23 mouse cellular contexts compared by ENCODE assay signal in genomic region chr4:9106778-9107177, GRCm38 (mm10).
DNase-seq lines count a peak whose midpoint lies in the region; ATAC-seq and TF ChIP-seq lines count a peak whose summit lies in the region.
"Had no signal": no experiment of that assay in that cellular context is flagged by ENCODE, and none has a peak within 500 bp of the region (broad histone marks: within the 10 kb centered on the region; RNA-seq: fewer than 3 reads in every experiment).

No protein-coding gene starts in this region.

- no peak for TF ChIP-seq CTCF in cerebellum, adult 2 months (IDR thresholded peaks at IDR 0.05; ENCODE audit: borderline replicate concordance, insufficient read depth, low read depth, low read length)
- TF ChIP-seq CTCF in layer of hippocampus, adult 2 months (conservative IDR thresholded peaks at IDR 0.05), result no peak

- 0 out of 2 replicates have a peak overlapping the region, but pooled peaks have one; percentile 12 for H3K27ac ChIP-seq in heart, embryonic 15.5 days
- H3K27ac ChIP-seq in cerebellum, adult 2 months (ENCODE audit: insufficient read depth, low read length), result peak overlapping the region; percentile 96
- no peak overlapping the region for H3K27ac ChIP-seq in layer of hippocampus, adult 2 months
- H3K27ac ChIP-seq: forebrain, embryonic 13.5 days; kidney, postnatal 0 days; liver, embryonic 14.5 days had no signal

- TF ChIP-seq POLR2A in cerebellum, adult 2 months (IDR thresholded peaks at IDR 0.05; ENCODE audit: borderline replicate concordance, insufficient read depth, low read length), result no peak

- 82% methylated on average over 9 of the region's 9 CpGs for WGBS in heart, embryonic 15.5 days
- WGBS in cerebellum, adult 2 months, result 40% methylated on average over 9 of the region's 9 CpGs

- 0 out of 2 replicates have a peak, but pooled peaks cover 2% of the 10 kb centered on the region for H3K4me1 ChIP-seq in heart, embryonic 15.5 days (replicated peaks)
- peaks cover 16% of the 10 kb centered on the region for H3K4me1 ChIP-seq in cerebellum, adult 2 months (ENCODE audit: control insufficient read depth, insufficient read depth, low read length)
- H3K4me1 ChIP-seq: forebrain, embryonic 13.5 days; heart, embryonic 12.5 days; stomach, embryonic 15.5 days had no signal

- H3K9ac ChIP-seq in heart, embryonic 15.5 days, result no peak overlapping the region
- H3K9ac ChIP-seq: forebrain, embryonic 13.5 days; heart, embryonic 12.5 days; liver, embryonic 14.5 days; stomach, embryonic 15.5 days had no signal

- intact Hi-C loops in left cerebral cortex, postnatal 25 days (cut with DNase I), result no loop called here

- H3K27me3 ChIP-seq in heart, embryonic 15.5 days, result no peaks in the 10 kb centered on the region
- no peaks in the 10 kb centered on the region for H3K27me3 ChIP-seq in cerebellum, adult 2 months (ENCODE audit: control insufficient read depth, insufficient read depth, low read length)
- H3K27me3 ChIP-seq: forebrain, embryonic 13.5 days; stomach, embryonic 15.5 days had no signal

- no peak overlapping the region for H3K4me3 ChIP-seq in heart, embryonic 15.5 days
- H3K4me3 ChIP-seq in cerebellum, adult 2 months (replicated peaks; ENCODE audit: insufficient read depth, low read depth, low read length), result no peak overlapping the region
- H3K4me3 ChIP-seq in layer of hippocampus, adult 2 months, result no peak overlapping the region
- H3K4me3 ChIP-seq: forebrain, embryonic 13.5 days; heart, embryonic 12.5 days; stomach, embryonic 15.5 days had no signal

- no peak overlapping the region for H3K4me2 ChIP-seq in heart, embryonic 15.5 days
- H3K4me2 ChIP-seq: forebrain, embryonic 13.5 days; heart, embryonic 12.5 days had no signal

- no peak for DNase-seq in heart, postnatal 4 days
- DNase-seq in brain, adult 2 months (ENCODE audit: low read depth, low spot score), result peak; percentile 47
- DNase-seq in cerebellum, adult 2 months, result peak; percentile 40 to 49
- peak; percentile 39 to 45 for DNase-seq in cerebellum, postnatal 25 days
- DNase-seq in layer of hippocampus, adult 2 months (ENCODE audit: low spot score in 2 of 2), result no peak
- no peak for DNase-seq in left cerebral cortex, postnatal 25 days (ENCODE audit: low spot score in 2 of 2)
- DNase-seq: adrenal gland, adult 2 months; adrenal gland, postnatal 36 days; heart, postnatal 14 days; kidney, adult 8-10 months; liver; lung, adult 2 months; lung, postnatal 14 days; midbrain, embryonic 14.5 days; right cerebral cortex, postnatal 14 days had no signal

- no peaks in the 10 kb centered on the region for H3K36me3 ChIP-seq in heart, embryonic 15.5 days
- H3K36me3 ChIP-seq: heart, embryonic 12.5 days; stomach, embryonic 15.5 days had no signal

- H3K9me3 ChIP-seq in heart, embryonic 15.5 days (replicated peaks), result 0 out of 2 replicates have a peak, but pooled peaks cover 4% of the 10 kb centered on the region
- H3K9me3 ChIP-seq: forebrain, embryonic 13.5 days; stomach, embryonic 15.5 days had no signal

- ATAC-seq in heart, embryonic 15.5 days (replicated peaks; ENCODE audit: insufficient number of reproducible peaks, insufficient read depth, low FRiP score, low read depth), result no peak
- ATAC-seq: activated CD4-positive, CD25-positive, alpha-beta regulatory T cell, adult 4 months; intestine, embryonic 16.5 days had no signal

Comparison
In these comparisons a context has a peak if more than half of its experiments do, and no peak if none do; other contexts are left out.
1. DNase-seq: peak in brain, adult 2 months (single experiment), cerebellum, adult 2 months (2 of 2) and cerebellum, postnatal 25 days (2 of 2); none in heart, postnatal 4 days (single experiment), layer of hippocampus, adult 2 months (0 of 2) and left cerebral cortex, postnatal 25 days (0 of 2).